Mouse (Mus musculus): ENCODE measurements around the gene Elp5.

The Elp5 gene

DNA sequence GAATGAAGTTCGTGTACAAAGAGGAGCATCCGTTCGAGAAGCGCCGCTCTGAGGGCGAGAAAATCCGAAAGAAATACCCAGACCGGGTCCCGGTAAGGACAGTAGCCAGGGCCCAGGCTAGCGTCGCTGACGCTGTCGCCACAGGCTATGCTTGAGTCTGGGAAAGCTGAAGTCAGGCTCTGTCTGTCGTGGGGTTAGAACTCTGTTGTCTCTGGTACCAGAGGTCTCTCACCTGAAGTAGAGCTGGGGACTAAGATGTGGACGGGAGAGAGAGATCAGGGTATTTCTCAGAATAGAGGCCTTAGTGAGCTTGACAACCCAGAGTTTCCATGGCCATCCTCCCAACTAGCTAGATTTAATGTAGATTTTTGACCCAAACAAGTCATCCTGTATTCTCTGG is 9.4 kb upstream of the Elp5 start:
- no peak for DNase-seq (ENCODE audit: low spot score)

DNA sequence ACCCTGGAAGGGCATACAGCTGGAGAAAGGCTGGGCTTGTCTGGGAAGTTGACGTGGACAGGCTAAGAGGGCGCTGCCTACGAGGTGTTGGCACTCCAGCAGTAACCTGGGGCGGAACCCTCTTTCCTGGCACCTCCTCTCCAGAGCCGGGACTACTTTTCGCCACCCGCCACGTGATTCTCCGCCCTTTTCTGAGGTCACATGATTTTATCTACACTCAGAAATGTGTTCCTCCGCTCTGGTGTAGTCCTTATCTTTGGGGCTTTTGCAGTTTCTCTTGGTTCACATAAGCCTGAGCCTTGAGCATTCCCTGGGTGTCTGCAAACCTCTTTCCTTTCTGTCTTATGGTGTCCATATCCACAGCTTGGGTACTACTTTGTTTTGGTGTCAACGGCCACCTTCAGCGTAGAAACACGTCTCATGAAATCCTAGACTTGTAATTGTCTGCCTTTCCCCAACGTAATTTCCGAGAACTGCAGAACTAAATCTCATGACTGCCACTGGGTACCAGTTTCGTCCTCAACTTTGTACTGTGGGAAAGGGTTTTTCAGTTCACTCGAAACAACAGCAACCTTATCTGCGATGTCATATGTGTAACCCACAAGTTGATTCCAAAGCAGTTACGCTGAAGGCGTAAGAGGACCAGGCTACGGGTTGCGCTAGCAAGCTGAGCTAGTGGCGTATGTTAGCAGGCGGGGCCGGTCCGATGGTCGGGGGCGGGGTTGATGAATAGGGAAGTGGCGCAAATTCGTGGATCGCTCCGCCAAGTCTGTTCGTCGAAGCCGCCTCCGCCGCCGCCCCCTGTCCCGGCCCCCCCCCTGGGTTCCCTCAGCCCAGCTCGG is 8.8 kb upstream of the Elp5 start, which contains the start of gene Gabarap:
TSS of gene Gabarap (plus strand) at position 294 of the 842 bp plus-strand sequence.
- DNase-seq (ENCODE audit: low spot score), result peak; percentile 95

DNA sequence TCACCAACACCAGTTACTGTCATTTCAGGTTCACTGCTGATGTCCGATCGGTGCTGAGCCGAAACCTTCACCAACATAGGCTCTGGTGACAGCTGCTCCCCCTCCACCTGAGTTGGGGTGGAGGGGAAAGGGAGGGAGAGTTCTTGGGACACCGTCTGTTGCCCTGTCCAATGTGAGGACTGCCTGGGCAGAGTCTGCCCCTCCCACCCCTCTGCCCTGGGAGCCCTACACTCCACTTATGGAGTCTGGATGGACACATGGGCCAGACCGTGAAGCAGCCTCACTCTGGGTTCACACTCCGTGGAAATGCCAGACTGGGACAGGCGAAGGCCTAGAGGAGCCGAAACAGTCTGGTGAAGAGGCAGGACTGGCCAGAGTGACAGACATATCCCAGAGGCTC is 7.6 kb upstream of the Elp5 start:
- no peak for DNase-seq (ENCODE audit: low spot score)

DNA sequence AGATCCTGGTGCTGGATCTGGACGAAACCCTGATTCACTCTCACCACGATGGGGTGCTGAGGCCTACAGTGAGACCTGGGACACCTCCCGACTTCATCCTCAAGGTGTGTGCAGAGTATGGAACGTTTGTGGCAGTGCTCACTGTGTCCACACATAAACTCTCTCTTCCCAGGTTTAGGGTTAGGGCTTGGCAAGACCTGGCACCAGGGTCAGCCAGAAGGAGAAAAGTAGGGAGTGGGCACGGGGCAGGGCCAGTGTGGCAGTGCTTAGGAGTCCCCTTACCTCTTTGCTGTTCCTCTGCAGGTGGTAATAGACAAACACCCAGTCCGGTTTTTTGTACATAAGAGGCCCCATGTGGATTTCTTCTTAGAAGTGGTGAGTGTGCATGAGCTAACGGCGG is 2.1 kb upstream of the Elp5 start:
- DNase-seq (ENCODE audit: low spot score), result no peak

DNA sequence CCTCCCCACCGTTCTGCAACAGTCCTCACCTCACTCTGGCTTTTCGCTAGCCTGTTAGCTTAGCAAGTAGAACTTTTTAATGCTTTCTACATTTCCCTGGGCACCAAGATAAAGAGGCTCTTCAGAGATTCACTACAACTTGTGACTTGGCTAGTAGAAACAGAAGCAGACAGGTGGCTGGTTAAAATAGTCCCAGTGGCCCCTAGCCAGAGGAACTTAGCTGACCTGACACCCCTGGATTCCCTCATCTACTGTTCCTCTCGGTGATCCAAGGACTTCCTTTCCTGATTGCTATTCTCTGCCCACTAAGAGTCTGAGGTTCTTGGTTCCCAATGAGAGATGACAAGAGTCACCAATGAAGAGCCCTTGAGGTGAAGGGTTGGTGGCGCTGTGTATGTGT is 1.1 kb upstream of the Elp5 start:
- DNase-seq (ENCODE audit: low spot score), result no peak

DNA sequence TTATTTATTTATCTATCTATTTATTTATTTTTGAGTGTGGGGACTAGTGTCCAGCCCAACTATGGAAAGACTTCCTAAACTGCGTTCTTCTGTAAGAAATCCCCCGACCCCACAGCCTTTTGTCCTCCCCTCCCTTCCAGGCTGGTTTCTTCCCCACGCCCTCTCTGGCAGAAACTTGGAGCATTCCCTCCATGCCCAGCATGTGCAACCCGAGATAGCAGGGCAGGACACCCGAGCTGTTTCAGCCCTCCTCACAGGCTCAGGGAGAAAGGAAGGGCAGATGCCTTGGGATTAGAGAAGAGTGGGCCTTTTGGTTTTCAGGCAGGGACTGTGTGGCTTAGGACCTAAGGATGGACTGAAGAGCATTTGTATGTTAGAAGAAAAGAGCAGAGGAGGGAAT is 560 bp upstream of the Elp5 start:
- no peak for DNase-seq (ENCODE audit: low spot score)

DNA sequence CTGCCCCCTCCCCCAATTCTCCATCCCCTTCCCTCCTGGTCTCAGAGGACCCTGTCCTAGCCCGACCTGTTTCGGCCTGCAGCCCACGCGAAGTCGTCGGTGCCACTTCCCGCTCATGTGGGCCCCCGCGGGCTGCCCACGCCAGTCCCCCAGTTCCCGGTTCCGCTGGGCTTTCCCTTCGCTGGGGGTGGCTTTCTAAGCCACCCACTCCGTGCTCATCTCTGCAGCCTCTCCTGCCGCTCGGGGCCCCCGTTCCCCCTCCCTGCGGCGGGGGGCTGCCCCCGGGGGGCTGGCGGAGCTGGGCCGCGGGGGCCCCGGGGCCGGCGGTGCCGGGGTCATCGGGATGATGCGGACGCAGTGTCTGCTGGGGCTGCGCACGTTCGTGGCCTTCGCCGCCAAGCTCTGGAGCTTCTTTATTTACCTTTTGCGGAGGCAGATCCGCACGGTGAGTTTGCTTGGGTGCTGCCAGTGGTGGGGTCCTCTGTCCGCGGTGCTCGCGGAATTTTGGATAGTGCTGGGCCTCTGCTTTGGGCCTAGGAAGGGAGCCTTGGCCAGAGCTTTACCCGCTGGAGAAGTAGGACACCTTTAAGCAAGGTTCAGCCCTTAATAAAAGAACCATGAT is 1.1 kb downstream of the Elp5 start, which contains the start of gene Ctdnep1:
TSS of gene Ctdnep1 (plus strand) at position 16 of the 622 bp plus-strand sequence.
- DNase-seq (ENCODE audit: low spot score), result no peak

DNA sequence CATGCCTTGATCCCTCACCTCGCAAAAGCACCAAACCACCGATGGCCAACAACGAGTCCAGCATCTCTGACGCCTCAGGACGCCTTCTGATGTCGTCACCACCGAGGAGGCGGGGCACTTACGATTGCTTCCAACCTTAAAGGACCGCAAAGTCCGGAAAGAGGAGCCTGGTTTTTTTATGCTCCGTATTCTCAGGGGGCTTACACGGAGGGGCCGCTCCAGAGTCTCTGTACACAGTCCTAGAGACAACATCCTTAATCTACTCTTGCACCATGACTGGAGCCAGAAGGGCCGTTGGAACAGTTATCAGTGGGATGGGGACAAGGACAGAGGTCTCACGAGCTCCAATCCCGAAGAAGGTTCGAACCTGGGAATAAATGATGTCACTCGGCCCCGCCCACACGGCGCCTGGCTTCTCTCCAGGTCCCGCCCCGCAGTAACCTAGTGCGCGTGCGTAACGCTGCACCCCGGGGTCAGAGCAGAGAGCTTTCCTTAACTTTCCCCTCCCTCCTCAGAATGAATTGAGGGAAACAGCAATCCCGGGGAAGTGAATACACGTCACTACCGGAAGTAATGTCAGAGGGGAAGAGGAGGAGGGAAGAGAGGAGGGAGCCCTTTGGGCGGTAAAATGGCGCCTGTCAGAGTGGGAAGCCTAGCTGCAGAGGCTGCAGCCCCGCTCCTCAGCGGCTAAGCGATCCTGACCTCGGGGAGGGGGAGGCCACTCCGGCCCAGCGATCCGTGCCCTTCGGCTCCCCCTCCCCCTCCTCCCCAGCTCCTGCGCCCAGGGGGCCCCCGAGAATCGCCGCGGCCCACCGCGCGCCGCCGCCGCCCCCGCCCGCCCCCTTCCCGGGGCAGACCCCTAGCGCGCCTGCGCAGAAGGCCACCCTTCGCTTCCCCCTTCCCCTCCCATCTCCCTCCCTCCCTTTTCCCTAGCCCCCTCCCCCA is 1.8 kb downstream of the Elp5 start:
- DNase-seq (ENCODE audit: low spot score), result peak; percentile 97

DNA sequence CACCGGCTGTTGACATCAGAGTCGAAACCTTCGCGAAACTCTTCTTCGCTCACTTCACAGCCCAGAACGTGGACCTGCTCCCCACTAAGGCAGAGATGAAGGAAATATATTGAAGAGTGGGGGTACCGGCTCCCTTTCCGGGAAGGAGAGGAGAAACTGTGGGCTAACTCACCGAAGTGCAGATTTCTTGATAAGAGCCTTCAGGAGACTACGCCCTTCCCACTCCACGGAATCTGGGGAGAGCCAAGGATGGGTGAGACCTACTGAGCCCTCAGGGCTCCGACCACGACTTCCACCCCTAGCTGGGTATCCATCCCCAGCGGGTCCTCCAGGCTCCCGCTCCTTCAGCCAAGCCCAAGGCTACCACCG is 2.5 kb downstream of the Elp5 start:
- no peak for DNase-seq (ENCODE audit: low spot score)

DNA sequence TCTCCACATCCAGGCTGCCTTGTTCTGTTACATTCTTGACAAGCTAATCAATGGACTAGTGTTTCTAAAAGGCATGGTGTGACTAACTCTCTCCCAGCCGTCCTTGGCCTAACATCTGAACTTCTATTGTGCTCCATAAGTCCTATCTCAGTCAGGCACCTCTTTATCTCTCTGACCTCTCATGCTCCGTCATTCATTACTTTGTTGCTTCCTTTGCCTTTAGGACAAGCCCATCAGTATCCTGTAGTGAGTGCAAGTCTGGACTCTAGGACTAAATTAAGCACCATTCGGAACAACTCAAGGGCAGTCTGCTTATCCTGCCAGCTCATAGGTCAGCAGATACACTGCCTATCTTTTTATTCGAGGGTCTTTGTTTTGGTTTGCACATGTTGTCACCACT is 6.0 kb downstream of the Elp5 start:
- no peak for DNase-seq (ENCODE audit: low spot score)

DNA sequence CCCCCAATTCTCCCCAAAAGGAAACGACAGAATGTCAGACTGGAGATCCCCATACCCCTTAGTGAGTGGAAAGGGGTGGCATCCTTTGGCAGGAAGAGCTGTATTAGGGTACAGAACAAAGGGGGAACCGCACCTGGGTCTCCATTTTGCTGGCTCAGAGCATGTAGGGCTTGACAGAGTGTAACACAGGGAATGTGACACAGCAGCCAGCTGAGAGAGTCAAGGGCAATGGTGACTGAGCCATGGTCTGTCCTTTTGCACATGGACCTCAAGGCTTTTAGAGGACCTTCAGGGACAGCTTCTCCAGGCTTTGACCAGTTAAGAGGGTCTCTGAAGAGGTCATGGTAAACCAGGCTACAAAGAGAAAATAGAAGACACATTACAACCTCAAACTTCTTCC is 7.4 kb downstream of the Elp5 start:
- DNase-seq (ENCODE audit: low spot score), result no peak

DNA sequence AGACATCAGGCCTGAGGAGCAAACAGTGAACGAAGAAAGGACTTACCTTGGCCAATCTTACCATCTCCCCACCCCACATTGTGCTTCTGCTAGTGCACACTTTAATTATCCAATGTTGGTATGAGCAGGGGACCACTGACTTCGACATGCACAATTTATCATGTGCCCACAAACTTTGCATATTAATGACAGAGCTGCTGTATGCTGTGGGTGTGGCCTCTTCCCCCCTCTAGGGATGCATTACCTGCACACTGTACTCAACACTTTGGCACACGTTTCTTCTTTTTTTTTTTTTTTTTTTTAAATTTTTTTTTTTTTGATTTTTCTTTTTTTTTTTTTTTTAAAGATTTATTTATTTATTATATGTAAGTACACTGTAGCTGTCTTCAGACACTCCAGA is 11.5 kb downstream of the Elp5 start:
- DNase-seq (ENCODE audit: low spot score), result no peak

DNA sequence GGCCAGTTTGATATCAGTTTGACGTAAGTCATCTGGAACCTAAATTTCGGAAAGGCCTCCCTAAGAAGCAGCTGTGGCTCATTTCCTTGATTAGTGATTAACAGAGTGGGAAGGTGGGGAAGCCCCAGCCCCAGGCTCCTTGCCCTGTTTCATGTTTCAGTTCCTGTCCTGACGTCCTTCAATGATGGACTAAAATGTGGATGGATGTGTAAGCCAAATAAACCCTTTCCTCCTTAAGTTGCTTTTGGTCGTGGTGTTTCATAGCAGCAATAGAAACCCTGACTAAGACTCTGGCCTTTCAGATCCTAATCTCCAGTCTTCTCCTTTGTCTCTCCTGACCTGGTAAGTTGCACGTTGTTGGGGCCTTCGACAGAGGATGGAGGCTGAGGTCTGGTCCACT is 12.1 kb downstream of the Elp5 start:
- DNase-seq (ENCODE audit: low spot score), result no peak

DNA sequence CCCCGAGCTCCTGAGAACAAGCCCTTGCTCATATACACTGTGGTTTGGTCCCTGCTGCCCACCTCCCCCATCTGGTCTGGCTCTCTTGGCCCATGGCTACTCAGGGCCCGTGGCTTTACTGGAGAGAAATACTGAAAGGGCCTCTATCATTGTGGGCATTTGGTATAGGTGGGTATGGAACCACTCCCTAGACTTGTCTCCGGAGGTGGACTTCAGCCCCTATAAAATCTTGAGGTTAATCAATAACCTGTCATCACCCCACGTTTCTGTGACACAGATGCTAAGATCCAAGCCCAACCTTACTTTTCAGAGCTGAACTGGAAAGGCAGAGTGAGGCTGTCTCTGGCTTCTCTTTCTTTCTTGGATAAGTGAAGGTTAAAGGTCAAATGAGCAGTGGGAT is 13.5 kb downstream of the Elp5 start:
- no peak for DNase-seq (ENCODE audit: low spot score)

DNA sequence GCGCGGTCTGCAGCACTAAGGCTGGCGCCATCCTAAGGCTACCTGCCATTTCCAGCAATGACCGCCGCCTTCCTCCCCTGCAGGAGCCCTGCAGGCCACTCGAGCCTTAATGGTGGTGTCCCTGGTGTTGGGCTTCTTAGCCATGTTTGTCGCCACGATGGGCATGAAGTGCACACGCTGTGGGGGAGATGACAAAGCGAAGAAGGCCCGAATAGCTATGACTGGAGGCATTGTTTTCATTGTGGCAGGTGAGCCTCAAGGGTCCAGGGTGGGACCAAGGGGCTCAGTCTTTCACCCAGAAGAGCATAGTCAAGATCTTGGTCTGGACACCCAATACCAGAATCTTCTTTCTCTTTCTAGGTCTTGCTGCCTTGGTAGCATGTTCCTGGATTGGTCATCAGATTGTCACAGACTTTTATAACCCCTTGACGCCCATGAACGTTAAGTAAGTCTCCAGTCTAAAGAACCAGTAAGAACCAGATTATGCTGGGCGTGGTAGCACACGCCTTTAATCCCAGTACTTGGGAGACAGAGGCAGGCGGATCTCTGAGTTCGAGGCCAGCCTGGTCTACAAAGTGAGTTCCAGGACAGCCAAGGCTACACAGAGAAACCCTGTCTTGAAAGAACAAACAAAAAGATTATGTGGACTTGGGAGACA is 15.3 kb downstream of the Elp5 start:
- no peak for DNase-seq (ENCODE audit: low spot score)

DNA sequence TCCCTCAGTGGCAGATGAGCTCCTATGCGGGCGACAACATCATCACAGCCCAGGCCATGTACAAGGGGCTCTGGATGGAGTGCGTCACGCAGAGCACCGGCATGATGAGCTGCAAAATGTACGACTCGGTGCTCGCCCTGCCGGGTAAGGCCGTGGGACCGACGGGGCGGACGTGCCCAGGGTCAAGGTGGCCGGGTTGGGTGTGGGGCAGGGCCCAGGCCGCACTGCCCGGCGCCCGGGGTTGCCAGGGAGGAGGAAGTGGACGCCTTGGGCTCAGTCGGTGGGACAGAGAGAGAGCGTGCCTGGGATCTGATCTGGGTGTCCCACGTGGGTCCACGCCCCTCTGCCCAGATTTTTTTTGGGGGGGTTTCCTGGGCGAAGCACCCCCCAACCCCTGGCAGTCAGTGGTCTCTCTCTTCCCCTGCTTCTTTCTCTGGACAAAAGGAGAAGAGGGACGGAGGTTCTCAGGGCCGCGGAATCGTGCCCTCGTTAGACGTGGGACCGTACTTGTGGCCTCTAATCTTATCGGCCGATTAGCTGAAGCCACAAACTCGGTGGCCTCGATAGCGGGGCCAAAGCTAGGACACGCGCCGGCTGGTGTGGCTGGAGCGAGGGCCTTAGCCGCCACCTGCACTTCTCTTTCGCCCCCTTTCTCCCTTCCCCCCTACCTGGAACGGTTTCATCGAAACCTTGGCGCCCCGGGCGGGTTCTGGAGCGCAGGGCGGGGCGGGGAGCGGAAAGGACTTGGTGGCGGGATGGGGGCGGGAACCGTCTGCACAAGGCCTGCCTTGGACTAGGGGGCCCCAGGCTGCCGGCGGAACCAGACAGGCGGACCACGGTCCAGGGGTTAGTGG is 16.1 kb downstream of the Elp5 start:
- no peak for DNase-seq (ENCODE audit: low spot score)

DNA sequence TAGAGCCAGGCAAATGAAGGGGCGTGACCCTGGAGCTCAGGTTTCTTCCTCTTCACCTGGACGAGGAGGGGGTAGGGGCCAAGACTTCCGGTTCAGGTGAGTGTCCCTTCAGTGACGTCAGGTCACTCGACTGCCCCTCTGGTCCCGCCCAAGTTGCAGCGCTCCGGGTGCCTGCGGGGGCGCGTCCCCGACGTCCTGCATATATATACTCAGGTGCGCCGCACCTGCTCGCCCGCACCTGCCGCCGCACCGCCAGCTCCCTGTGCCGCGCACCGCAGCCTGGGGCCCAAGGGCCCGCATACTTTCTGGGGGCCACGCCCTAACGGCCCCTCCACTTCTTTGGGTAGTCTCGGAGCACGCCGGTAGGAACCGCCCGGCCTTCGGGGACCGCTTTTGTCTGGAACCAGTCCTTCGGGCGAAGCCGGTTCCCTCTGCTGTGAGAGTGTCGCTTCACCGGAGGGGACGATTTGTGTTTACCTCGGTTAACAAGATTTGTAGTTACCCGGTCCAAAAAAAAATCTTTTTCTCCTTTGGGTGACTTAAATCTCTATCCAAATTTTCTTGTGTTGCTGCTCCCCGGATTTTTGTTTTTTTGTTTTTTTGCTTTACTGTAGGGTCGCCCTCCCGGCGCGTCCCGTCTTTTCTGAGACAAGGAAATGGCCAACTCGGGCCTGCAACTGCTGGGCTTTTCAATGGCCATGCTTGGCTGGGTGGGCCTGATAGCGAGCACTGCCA is 16.9 kb downstream of the Elp5 start:
- DNase-seq (ENCODE audit: low spot score), result no peak

DNA sequence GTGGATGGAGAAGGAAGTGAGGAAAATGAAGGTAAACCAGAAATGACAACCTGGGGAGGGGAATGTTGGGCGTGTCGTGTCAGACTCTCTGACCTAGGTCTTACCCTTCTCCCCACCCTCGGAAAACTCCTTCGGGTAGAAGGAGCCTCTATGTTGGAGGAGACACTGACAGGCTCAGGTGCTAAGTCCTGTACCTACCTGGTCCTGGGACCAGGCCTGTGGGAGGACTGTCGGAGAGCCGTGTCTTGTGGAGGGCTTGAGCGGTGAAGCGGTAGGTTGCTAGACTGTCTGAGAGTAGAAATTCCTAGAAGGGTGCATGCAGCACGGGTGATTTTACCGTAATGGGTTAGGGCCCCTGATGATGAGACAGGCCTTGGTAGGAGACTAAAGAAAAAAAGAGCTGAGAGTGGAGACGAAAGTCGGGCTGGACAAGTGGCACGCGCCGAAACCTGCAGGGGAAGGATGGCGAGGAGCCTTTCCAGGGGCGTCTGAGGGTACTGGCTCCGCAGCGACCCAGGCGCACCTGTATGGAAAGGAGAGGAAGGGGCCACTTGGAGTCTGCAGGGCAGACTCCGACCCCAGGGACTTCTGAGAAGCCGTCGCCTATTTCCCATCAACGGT is 17.6 kb downstream of the Elp5 start, which contains the start of gene Cldn7:
TSS of gene Cldn7 (plus strand) at position 130 of the 621 bp plus-strand sequence.
- no peak for DNase-seq (ENCODE audit: low spot score)

DNA sequence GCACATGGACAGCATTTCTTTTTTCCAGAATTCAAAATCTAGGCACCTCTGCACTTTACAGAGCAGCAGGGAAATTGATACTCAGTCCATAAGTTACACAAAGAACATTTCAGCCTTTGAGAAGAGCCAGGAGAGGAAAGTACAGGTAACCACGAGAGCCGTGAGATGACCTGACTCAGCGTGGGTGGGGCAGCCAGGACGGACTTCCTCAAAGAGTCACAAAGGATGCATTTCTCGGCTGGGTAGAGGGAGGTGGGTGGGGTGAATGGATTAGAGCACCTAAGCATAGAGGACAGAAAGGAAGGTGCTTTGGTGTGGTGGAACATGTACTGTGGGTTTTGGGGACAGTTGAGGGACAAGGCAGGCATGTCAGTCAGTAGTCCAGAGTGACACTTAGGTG is 20.5 kb downstream of the Elp5 start:
- no peak for DNase-seq (ENCODE audit: low spot score)

DNA sequence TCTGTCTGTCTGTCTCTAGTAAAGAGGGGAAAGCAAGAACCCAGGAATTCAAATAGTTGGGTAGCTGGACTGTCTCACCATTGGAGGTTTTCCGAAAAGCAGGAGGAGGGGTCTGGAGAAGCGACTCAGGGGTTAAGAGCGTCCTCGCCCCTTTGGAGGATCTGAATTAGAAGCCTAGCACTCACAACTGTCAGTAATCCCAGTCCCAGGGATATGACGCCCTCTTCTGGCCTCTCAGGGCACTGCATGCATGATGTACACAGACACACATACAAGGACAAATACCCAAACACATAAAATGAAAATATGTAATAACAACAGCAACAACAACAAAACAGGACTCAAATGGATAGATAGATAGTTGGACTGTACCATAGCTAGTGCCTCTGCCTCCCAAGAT is 21.7 kb downstream of the Elp5 start:
- no peak for DNase-seq (ENCODE audit: low spot score)

All from MN1 (cell line).